Mouse (Mus musculus): ENCODE results near the gene Vmn2r88. TPM values are rescaled to one million over a fixed set of nuclear protein-coding genes. Genes with fewer than 3 reads are reported as not detected.

The Vmn2r88 gene
- polyA plus RNA-seq (2012; rRNA removed) (not detected in 2 replicates), polyA plus RNA-seq (2014; fragmentation: Nextera tagmentation; extraction: Ambion mirVana) (not detected in 2 replicates)

DNA sequence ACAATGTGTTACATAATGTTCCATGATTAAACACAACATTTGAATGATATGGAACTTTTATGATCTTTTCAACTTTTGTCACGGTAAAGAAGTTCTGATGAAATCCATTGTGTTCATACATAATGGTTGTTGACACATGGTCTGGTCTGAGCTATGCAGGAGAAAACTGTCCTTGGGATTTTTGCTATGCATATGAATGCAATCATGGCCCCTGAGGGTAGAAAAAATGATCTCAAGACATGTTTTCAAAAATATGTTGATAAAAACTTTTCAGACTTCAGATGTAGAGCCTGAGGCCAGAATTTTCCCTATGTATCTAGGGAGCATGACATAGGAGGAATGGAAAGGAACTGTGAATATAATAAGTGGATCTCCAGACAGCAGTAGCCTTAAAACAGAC, at the start of gene Vmn2r88:
TSS of gene Vmn2r88 (plus strand) at position 301 of the 400 bp plus-strand sequence.
- no peak within 1 kb of the TSS for H3K27ac ChIP-seq (replicated peaks; ENCODE audit: low read depth, low read length)
- ATAC-seq (ENCODE audit: low FRiP score, low read depth) = no peak
- no peaks in the 10 kb centered on the region for H3K27me3 ChIP-seq (ENCODE audit: control insufficient read depth, insufficient read depth, low read length)
- H3K36me3 ChIP-seq (ENCODE audit: control insufficient read depth, insufficient read depth, low read length) = no peaks in the 10 kb centered on the region
- H3K9ac ChIP-seq (ENCODE audit: low read depth, low read length, severe bottlenecking) = no peak within 1 kb of the TSS
- H3K4me2 ChIP-seq (replicated peaks; ENCODE audit: low read depth, low read length, severe bottlenecking) = no peak within 1 kb of the TSS
- WGBS = 78% methylated on average over 1 of the region's 1 CpGs
- no peaks in the 10 kb centered on the region for H3K4me1 ChIP-seq (ENCODE audit: control insufficient read depth, insufficient read depth, low read length)
- DNase-seq (ENCODE audit: low spot score) = no peak
- no peak for TF ChIP-seq POLR2A (IDR thresholded peaks at IDR 0.05; ENCODE audit: borderline replicate concordance, extremely low read depth, insufficient read depth, insufficient read length)
- no peak within 1 kb of the TSS for H3K4me3 ChIP-seq (replicated peaks; ENCODE audit: low read length)
- no peaks in the 10 kb centered on the region for H3K9me3 ChIP-seq (ENCODE audit: control insufficient read depth, low read length)

DNA sequence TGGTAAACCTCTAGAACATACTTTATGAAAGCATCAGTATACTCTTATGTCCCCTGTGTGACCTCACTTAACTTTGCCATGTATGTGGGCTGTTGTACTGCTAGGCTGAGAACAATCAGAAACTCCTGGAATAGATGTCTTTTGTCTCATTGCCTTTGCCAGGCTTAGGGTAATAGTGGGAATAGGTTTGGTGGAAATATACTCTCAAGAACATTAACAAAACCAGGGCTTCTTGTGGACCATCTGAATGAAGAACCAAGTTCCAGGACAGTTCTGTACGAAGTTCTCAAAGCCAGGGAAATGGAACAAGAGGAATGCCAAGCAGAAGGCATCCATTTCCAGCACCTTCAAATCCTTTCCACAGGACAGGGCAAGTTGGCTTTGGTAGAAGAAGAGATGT, 49.2 kb upstream of the Vmn2r88 start, which contains the start of gene Gm7247:
TSS of gene Gm7247 (plus strand) at position 301 of the 400 bp plus-strand sequence.
- no peak within 1 kb of the TSS for H3K9ac ChIP-seq (ENCODE audit: low read depth, low read length, severe bottlenecking)
- H3K27me3 ChIP-seq (ENCODE audit: control insufficient read depth, insufficient read depth, low read length) = peaks cover 4% of the 10 kb centered on the region; the same call in 1 of the 2 replicates
- H3K4me3 ChIP-seq (replicated peaks; ENCODE audit: low read length) = no peak within 1 kb of the TSS
- no peaks in the 10 kb centered on the region for H3K9me3 ChIP-seq (ENCODE audit: control insufficient read depth, low read length)
- H3K36me3 ChIP-seq (ENCODE audit: control insufficient read depth, insufficient read depth, low read length) = no peaks in the 10 kb centered on the region
- H3K4me2 ChIP-seq (replicated peaks; ENCODE audit: low read depth, low read length, severe bottlenecking) = no peak within 1 kb of the TSS
- no peak for DNase-seq (ENCODE audit: low spot score)
- WGBS = 80% methylated on average over 1 of the region's 1 CpGs
- H3K27ac ChIP-seq (replicated peaks; ENCODE audit: low read depth, low read length) = no peak within 1 kb of the TSS
- ATAC-seq (ENCODE audit: low FRiP score, low read depth) = no peak
- TF ChIP-seq POLR2A (IDR thresholded peaks at IDR 0.05; ENCODE audit: borderline replicate concordance, extremely low read depth, insufficient read depth, insufficient read length) = no peak
- H3K4me1 ChIP-seq (ENCODE audit: control insufficient read depth, insufficient read depth, low read length) = no peaks in the 10 kb centered on the region

DNA sequence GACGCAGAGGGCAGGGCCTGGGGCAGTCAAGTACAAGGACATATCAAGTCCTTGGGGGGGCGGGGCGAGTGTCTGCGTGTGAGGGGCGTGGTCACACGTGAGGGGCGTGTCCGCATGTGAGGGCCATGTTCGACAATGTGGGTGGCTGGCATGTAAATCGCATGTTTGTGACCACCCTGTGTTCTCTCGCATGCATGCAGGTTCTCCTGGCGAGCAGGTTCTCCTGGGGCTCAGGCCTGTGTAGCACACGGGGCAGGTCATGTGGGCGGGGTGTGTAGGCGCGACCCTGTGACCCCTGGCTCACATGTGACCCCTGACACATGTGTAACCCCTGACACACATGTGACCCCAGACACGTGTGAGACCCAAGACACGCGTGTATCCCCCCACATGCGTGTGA, 27.8 kb upstream of the Vmn2r88 start:
- Histone ChIP-seq H3K9ac (ENCODE audit: low read depth, low read length, severe bottlenecking) (no peak overlapping the region), H3K27ac (replicated peaks; ENCODE audit: low read depth, low read length) (no peak overlapping the region), H3K4me1 (ENCODE audit: control insufficient read depth, insufficient read depth, low read length) (no peaks in the 10 kb centered on the region), H3K9me3 (ENCODE audit: control insufficient read depth, low read length) (peaks cover 5% of the 10 kb centered on the region; the same call in 1 of the 2 replicates), H3K4me3 (replicated peaks; ENCODE audit: low read length) (no peak overlapping the region), H3K36me3 (ENCODE audit: control insufficient read depth, insufficient read depth, low read length) (no peaks in the 10 kb centered on the region), H3K4me2 (replicated peaks; ENCODE audit: low read depth, low read length, severe bottlenecking) (no peak overlapping the region), H3K27me3 (ENCODE audit: control insufficient read depth, insufficient read depth, low read length) (no peaks in the 10 kb centered on the region)
- DNase-seq (ENCODE audit: low spot score) (no peak), ATAC-seq (ENCODE audit: low FRiP score, low read depth) (no peak)
- TF ChIP-seq POLR2A (IDR thresholded peaks at IDR 0.05; ENCODE audit: borderline replicate concordance, extremely low read depth, insufficient read depth, insufficient read length) = no peak
- WGBS = 94% methylated on average over 20 of the region's 20 CpGs

DNA sequence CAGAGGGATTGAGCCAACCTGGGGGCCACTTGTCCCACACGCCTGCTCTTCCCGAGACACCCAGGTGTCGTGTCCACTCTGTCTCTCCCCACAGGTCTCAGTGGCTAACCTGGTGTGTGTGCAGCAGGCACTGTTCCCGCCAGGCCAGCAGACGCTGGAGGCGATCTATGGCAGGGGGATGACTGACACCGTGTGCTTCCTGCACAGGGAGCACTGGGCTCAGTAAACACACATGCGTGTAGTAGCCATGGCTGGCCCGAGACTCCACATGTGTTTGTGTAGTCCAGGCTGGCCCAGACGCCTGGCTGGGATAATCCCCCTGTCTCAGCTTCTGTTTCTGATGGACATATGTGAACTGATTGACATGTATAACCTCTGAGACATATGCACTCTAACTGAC, 26.3 kb upstream of the Vmn2r88 start:
- Histone ChIP-seq H3K4me3 (replicated peaks; ENCODE audit: low read length) (no peak overlapping the region), H3K9ac (ENCODE audit: low read depth, low read length, severe bottlenecking) (no peak overlapping the region), H3K27ac (replicated peaks; ENCODE audit: low read depth, low read length) (no peak overlapping the region), H3K4me2 (replicated peaks; ENCODE audit: low read depth, low read length, severe bottlenecking) (no peak overlapping the region), H3K9me3 (ENCODE audit: control insufficient read depth, low read length) (peaks cover 5% of the 10 kb centered on the region; the same call in 1 of the 2 replicates), H3K4me1 (ENCODE audit: control insufficient read depth, insufficient read depth, low read length) (no peaks in the 10 kb centered on the region), H3K27me3 (ENCODE audit: control insufficient read depth, insufficient read depth, low read length) (no peaks in the 10 kb centered on the region), H3K36me3 (ENCODE audit: control insufficient read depth, insufficient read depth, low read length) (no peaks in the 10 kb centered on the region)
- ATAC-seq (ENCODE audit: low FRiP score, low read depth) (no peak), DNase-seq (ENCODE audit: low spot score) (no peak)
- no peak for TF ChIP-seq POLR2A (IDR thresholded peaks at IDR 0.05; ENCODE audit: borderline replicate concordance, extremely low read depth, insufficient read depth, insufficient read length)
- WGBS = 93% methylated on average over 10 of the region's 10 CpGs

DNA sequence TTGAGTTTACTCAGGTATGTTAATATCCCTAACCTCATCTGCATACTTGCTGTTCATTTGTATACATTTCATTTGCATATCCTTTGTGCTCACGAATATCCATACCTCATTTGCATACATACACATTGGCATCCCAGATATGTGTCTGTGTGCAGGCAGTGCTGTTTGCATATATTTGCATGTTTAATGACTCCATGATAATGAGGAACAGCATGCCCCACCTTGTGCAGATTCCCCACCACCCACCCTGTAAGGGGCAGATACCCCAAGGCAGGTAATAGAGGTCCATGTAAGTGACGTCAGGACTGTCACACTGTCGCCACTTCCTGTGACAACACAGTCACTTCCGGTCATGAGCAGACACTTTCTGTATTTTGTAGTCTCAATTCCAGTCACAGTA, 24.9 kb upstream of the Vmn2r88 start:
- Histone ChIP-seq H3K4me2 (replicated peaks; ENCODE audit: low read depth, low read length, severe bottlenecking) (no peak overlapping the region), H3K4me3 (replicated peaks; ENCODE audit: low read length) (no peak overlapping the region), H3K27ac (replicated peaks; ENCODE audit: low read depth, low read length) (no peak overlapping the region), H3K4me1 (ENCODE audit: control insufficient read depth, insufficient read depth, low read length) (no peaks in the 10 kb centered on the region), H3K9ac (ENCODE audit: low read depth, low read length, severe bottlenecking) (no peak overlapping the region), H3K36me3 (ENCODE audit: control insufficient read depth, insufficient read depth, low read length) (no peaks in the 10 kb centered on the region), H3K9me3 (ENCODE audit: control insufficient read depth, low read length) (peaks cover 5% of the 10 kb centered on the region; the same call in 1 of the 2 replicates), H3K27me3 (ENCODE audit: control insufficient read depth, insufficient read depth, low read length) (no peaks in the 10 kb centered on the region)
- no peak for TF ChIP-seq POLR2A (IDR thresholded peaks at IDR 0.05; ENCODE audit: borderline replicate concordance, extremely low read depth, insufficient read depth, insufficient read length)
- no peak for DNase-seq (ENCODE audit: low spot score)
- 91% methylated on average over 4 of the region's 4 CpGs for WGBS
- ATAC-seq (ENCODE audit: low FRiP score, low read depth) = 0 out of 2 replicates have a peak, but pooled peaks have one; percentile 7

Measured in limb, embryonic 14.5 days (tissue).